Mouse (Mus musculus): ENCODE results near the gene Fam49a. TPM values are rescaled to one million over a fixed set of nuclear protein-coding genes. Genes with fewer than 3 reads are reported as not detected.

Gene Fam49a
- 72.6 and 106 TPM in 2 replicates for polyA plus RNA-seq (2014; fragmentation: Nextera tagmentation; extraction: Ambion mirVana)

- peaks cover 39% of the 10 kb centered on the region for H3K4me1 ChIP-seq (ENCODE audit: control insufficient read depth, insufficient read depth, low read length)
- peak; percentile 88 for ATAC-seq (ENCODE audit: low read depth)
- H3K4me2 ChIP-seq (ENCODE audit: low read depth, low read length), result peak within 1 kb of the TSS; percentile 82
- peak within 1 kb of the TSS; percentile 88 for H3K9ac ChIP-seq (replicated peaks; ENCODE audit: low read depth, low read length)
- under 1% methylated on average over 56 of the region's 62 CpGs for WGBS
- no peaks in the 10 kb centered on the region for H3K9me3 ChIP-seq (ENCODE audit: control insufficient read depth, low read length)
- H3K27ac ChIP-seq (ENCODE audit: low read depth, low read length), result peak within 1 kb of the TSS; percentile 77
- H3K36me3 ChIP-seq (ENCODE audit: control insufficient read depth, insufficient read depth, low read length), result no peaks in the 10 kb centered on the region
- H3K4me3 ChIP-seq (ENCODE audit: low read depth, low read length), result peak within 1 kb of the TSS; percentile 73
- no peaks in the 10 kb centered on the region for H3K27me3 ChIP-seq (ENCODE audit: control insufficient read depth, insufficient read depth, low read length)
Measured at GRCm38 (mm10) chr12:12261987-12262971, at the start of gene Fam49a. Fam49a (plus strand) TSS chr12:12262139.

GRCm38 (mm10) chr12:12213536-12213935, 48.4 kb upstream of the Fam49a start:
- no peak overlapping the region for H3K27ac ChIP-seq (ENCODE audit: low read depth, low read length)
- no peak overlapping the region for H3K4me2 ChIP-seq (ENCODE audit: low read depth, low read length)
- ATAC-seq (ENCODE audit: low read depth), result no peak
- no peaks in the 10 kb centered on the region for H3K27me3 ChIP-seq (ENCODE audit: control insufficient read depth, insufficient read depth, low read length)
- H3K36me3 ChIP-seq (ENCODE audit: control insufficient read depth, insufficient read depth, low read length), result no peaks in the 10 kb centered on the region
- no peak overlapping the region for H3K9ac ChIP-seq (replicated peaks; ENCODE audit: low read depth, low read length)
- no peak overlapping the region for H3K4me3 ChIP-seq (ENCODE audit: low read depth, low read length)
- H3K9me3 ChIP-seq (ENCODE audit: control insufficient read depth, low read length), result no peaks in the 10 kb centered on the region
- 71% methylated on average over 3 of the region's 3 CpGs for WGBS
- H3K4me1 ChIP-seq (ENCODE audit: control insufficient read depth, insufficient read depth, low read length), result no peaks in the 10 kb centered on the region

- Histone ChIP-seq H3K27me3 (ENCODE audit: control insufficient read depth, insufficient read depth, low read length) (no peaks in the 10 kb centered on the region), H3K4me1 (ENCODE audit: control insufficient read depth, insufficient read depth, low read length) (no peaks in the 10 kb centered on the region), H3K36me3 (ENCODE audit: control insufficient read depth, insufficient read depth, low read length) (no peaks in the 10 kb centered on the region), H3K9me3 (ENCODE audit: control insufficient read depth, low read length) (no peaks in the 10 kb centered on the region), H3K4me2 (ENCODE audit: low read depth, low read length) (no peak overlapping the region), H3K27ac (ENCODE audit: low read depth, low read length) (no peak overlapping the region), H3K9ac (replicated peaks; ENCODE audit: low read depth, low read length) (no peak overlapping the region), H3K4me3 (ENCODE audit: low read depth, low read length) (no peak overlapping the region)
- ATAC-seq (ENCODE audit: low read depth), result no peak
- WGBS, result 72% methylated on average over 5 of the region's 5 CpGs
Measured at GRCm38 (mm10) chr12:12218947-12219346, 43.0 kb upstream of the Fam49a start.

GRCm38 (mm10) chr12:12220755-12221496, 41.0 kb upstream of the Fam49a start:
- no peaks in the 10 kb centered on the region for H3K9me3 ChIP-seq (ENCODE audit: control insufficient read depth, low read length)
- H3K4me3 ChIP-seq (ENCODE audit: low read depth, low read length), result no peak overlapping the region
- no peak overlapping the region for H3K4me2 ChIP-seq (ENCODE audit: low read depth, low read length)
- 76% methylated on average over 8 of the region's 8 CpGs for WGBS
- no peaks in the 10 kb centered on the region for H3K27me3 ChIP-seq (ENCODE audit: control insufficient read depth, insufficient read depth, low read length)
- no peaks in the 10 kb centered on the region for H3K36me3 ChIP-seq (ENCODE audit: control insufficient read depth, insufficient read depth, low read length)
- H3K4me1 ChIP-seq (ENCODE audit: control insufficient read depth, insufficient read depth, low read length), result no peaks in the 10 kb centered on the region
- H3K27ac ChIP-seq (ENCODE audit: low read depth, low read length), result no peak overlapping the region
- ATAC-seq (ENCODE audit: low read depth), result no peak
- H3K9ac ChIP-seq (replicated peaks; ENCODE audit: low read depth, low read length), result no peak overlapping the region

GRCm38 (mm10) chr12:12222585-12223290, 39.2 kb upstream of the Fam49a start:
- ATAC-seq (ENCODE audit: low read depth), result no peak

GRCm38 (mm10) chr12:12223336-12223735, 38.6 kb upstream of the Fam49a start:
- no peak for ATAC-seq (ENCODE audit: low read depth)
- WGBS, result 87% methylated on average over 2 of the region's 2 CpGs

More at GRCm38 (mm10) chr12:12222585-12223290, 39.2 kb upstream of the Fam49a start:
- Histone ChIP-seq H3K4me2 (ENCODE audit: low read depth, low read length) (no peak overlapping the region), H3K4me1 (ENCODE audit: control insufficient read depth, insufficient read depth, low read length) (no peaks in the 10 kb centered on the region), H3K9me3 (ENCODE audit: control insufficient read depth, low read length) (no peaks in the 10 kb centered on the region), H3K36me3 (ENCODE audit: control insufficient read depth, insufficient read depth, low read length) (no peaks in the 10 kb centered on the region), H3K4me3 (ENCODE audit: low read depth, low read length) (no peak overlapping the region), H3K27me3 (ENCODE audit: control insufficient read depth, insufficient read depth, low read length) (no peaks in the 10 kb centered on the region), H3K9ac (replicated peaks; ENCODE audit: low read depth, low read length) (no peak overlapping the region), H3K27ac (ENCODE audit: low read depth, low read length) (no peak overlapping the region)
- 63% methylated on average over 9 of the region's 9 CpGs for WGBS

GRCm38 (mm10) chr12:12225706-12226105, 36.2 kb upstream of the Fam49a start:
- Histone ChIP-seq H3K4me1 (ENCODE audit: control insufficient read depth, insufficient read depth, low read length) (no peaks in the 10 kb centered on the region), H3K9ac (replicated peaks; ENCODE audit: low read depth, low read length) (no peak overlapping the region), H3K4me3 (ENCODE audit: low read depth, low read length) (no peak overlapping the region), H3K36me3 (ENCODE audit: control insufficient read depth, insufficient read depth, low read length) (no peaks in the 10 kb centered on the region), H3K9me3 (ENCODE audit: control insufficient read depth, low read length) (no peaks in the 10 kb centered on the region), H3K27ac (ENCODE audit: low read depth, low read length) (no peak overlapping the region), H3K4me2 (ENCODE audit: low read depth, low read length) (no peak overlapping the region), H3K27me3 (ENCODE audit: control insufficient read depth, insufficient read depth, low read length) (no peaks in the 10 kb centered on the region)
- no peak for ATAC-seq (ENCODE audit: low read depth)
- WGBS, result 57% methylated on average over 6 of the region's 6 CpGs

More at GRCm38 (mm10) chr12:12223336-12223735, 38.6 kb upstream of the Fam49a start:
- H3K9me3 ChIP-seq (ENCODE audit: control insufficient read depth, low read length), result no peaks in the 10 kb centered on the region
- H3K36me3 ChIP-seq (ENCODE audit: control insufficient read depth, insufficient read depth, low read length), result no peaks in the 10 kb centered on the region
- H3K4me1 ChIP-seq (ENCODE audit: control insufficient read depth, insufficient read depth, low read length), result no peaks in the 10 kb centered on the region
- no peak overlapping the region for H3K4me2 ChIP-seq (ENCODE audit: low read depth, low read length)
- H3K27ac ChIP-seq (ENCODE audit: low read depth, low read length), result no peak overlapping the region
- H3K9ac ChIP-seq (replicated peaks; ENCODE audit: low read depth, low read length), result no peak overlapping the region
- no peak overlapping the region for H3K4me3 ChIP-seq (ENCODE audit: low read depth, low read length)
- no peaks in the 10 kb centered on the region for H3K27me3 ChIP-seq (ENCODE audit: control insufficient read depth, insufficient read depth, low read length)

GRCm38 (mm10) chr12:12227594-12227993, 34.3 kb upstream of the Fam49a start:
- Histone ChIP-seq H3K27ac (ENCODE audit: low read depth, low read length) (no peak overlapping the region), H3K27me3 (ENCODE audit: control insufficient read depth, insufficient read depth, low read length) (no peaks in the 10 kb centered on the region), H3K4me1 (ENCODE audit: control insufficient read depth, insufficient read depth, low read length) (no peaks in the 10 kb centered on the region), H3K4me3 (ENCODE audit: low read depth, low read length) (no peak overlapping the region), H3K4me2 (ENCODE audit: low read depth, low read length) (no peak overlapping the region), H3K9ac (replicated peaks; ENCODE audit: low read depth, low read length) (no peak overlapping the region), H3K9me3 (ENCODE audit: control insufficient read depth, low read length) (no peaks in the 10 kb centered on the region), H3K36me3 (ENCODE audit: control insufficient read depth, insufficient read depth, low read length) (no peaks in the 10 kb centered on the region)
- WGBS, result 84% methylated on average over 3 of the region's 3 CpGs
- ATAC-seq (ENCODE audit: low read depth), result no peak
